Mouse (Mus musculus): Measurements from ENCODE around the gene Gm21173. TPM values are rescaled to one million over a fixed set of nuclear protein-coding genes. Genes with fewer than 3 reads are reported as not detected.

The Gm21173 gene
- not detected for polyA plus RNA-seq (2017; shearing (Covaris generic))

DNA sequence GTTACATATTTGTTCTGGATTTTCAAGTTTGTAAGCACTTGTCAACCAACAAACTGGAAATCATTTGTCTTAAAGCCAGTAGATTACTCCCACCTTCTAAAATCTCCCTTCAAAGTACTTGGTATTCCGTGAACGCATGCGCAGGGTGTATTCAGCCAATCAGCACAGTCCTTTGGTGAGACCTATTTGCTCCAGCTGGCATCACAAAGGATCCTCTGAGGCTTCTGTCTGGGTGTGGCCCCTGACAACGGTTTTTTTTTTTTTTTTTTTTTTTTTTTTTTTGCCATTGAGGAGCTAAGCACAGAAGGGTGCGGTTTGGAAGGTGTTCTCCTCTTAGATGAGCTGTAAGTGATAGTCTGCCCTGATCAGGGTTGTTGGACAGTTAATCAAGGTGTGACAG lies at the start of gene Gm21173:
Gene Gm21173 (plus strand): TSS at position 301 of the 400 bp plus-strand sequence.

Data from CD4-positive, CD25-positive, alpha-beta regulatory T cell (primary cell).